Mouse (Mus musculus) testis, adult 2 months (tissue): ENCODE data around the gene Nif3l1. TPM values are rescaled to one million over a fixed set of nuclear protein-coding genes. Genes with fewer than 3 reads are reported as not detected.

ENCODE experiments used
- H3K27ac ChIP-seq: fragments of 200-500 bp; 2 replicates; pipeline ENCODE4 v1.5.1; 2012; ENCODE audit warnings: low read depth, low read length; ENCODE audit not compliant: control insufficient read depth, insufficient read depth
- H3K27me3 ChIP-seq: fragments of 200-500 bp; 2 replicates; pipeline ENCODE4 v1.6.1; 2012; ENCODE audit warnings: mild to moderate bottlenecking, low read length, moderate library complexity; ENCODE audit not compliant: control insufficient read depth, insufficient read depth
- H3K36me3 ChIP-seq: fragments of 200-500 bp; 2 replicates; pipeline ENCODE4 v1.6.1; 2012; ENCODE audit warnings: mild to moderate bottlenecking, low read length; ENCODE audit not compliant: control insufficient read depth, insufficient read depth
- H3K4me1 ChIP-seq: fragments of 200-500 bp; 2 replicates; pipeline ENCODE4 v1.6.1; 2012; ENCODE audit warnings: low read length; ENCODE audit not compliant: control insufficient read depth, insufficient read depth
- H3K4me3 ChIP-seq: fragments of 200-500 bp; 2 replicates; pipeline ENCODE4 v1.5.1; 2012; ENCODE audit warnings: low read depth, mild to moderate bottlenecking, low read length, moderate library complexity, mixed read lengths; ENCODE audit not compliant: control insufficient read depth
- CTCF ChIP-seq: fragments of 200-500 bp; IDR thresholded peaks from 2 replicates; pipeline ENCODE4 v1.5.1; 2012; ENCODE audit warnings: low read depth, mild to moderate bottlenecking, inconsistent platforms, low read length, moderate library complexity; ENCODE audit not compliant: control insufficient read depth, insufficient read depth, insufficient replicate concordance
- POLR2A ChIP-seq: fragments of 200-500 bp; IDR thresholded peaks from 2 replicates; pipeline ENCODE4 v1.6.1; 2012; ENCODE audit warnings: low read depth, mild to moderate bottlenecking, inconsistent platforms, low read length, moderate library complexity; ENCODE audit not compliant: control insufficient read depth
- polyA plus RNA-seq: library from polyadenylated mRNA; depleted of rRNA; stranded (reverse); fragments of >200 nt; gene quantifications from 2 replicates; pipeline ENCODE4 v1.2.3, GENCODE M21; 2012; rRNA removed

Nif3l1 gene
- polyA plus RNA-seq: 8.0 and 8.3 TPM in 2 replicates

DNA sequence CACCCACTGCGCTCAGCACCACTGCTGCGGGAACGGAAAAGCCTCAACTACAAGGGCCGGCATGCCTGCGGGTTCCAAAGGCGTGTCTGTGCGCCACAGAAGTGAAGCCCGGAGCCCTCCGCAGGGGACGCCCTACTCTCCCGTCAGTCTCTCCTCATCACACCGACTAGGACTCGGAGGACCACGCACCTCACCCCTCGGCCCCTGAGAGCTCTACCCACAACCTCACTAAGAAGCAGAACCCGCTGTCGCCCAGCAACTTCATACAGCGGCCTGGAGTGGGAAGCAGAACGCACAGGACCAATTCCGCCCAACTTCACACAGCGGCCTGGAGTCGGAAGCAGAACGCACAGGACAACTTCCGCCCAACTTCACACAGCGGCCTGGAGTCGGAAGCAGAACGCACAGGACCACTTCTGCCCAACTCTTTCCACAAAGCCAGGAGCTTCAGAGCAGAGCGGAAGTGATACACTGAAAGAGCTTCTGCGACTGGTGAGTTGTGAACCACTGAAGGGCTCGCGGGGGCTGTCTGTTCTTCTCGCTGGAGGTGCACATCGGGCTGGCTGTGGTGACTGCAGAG lies at the start of gene Nif3l1, which contains the start of gene Ppil3:
Gene Nif3l1, plus strand, starts transcription at position 9 of the 580 bp plus-strand sequence.
Gene Ppil3, minus strand, starts transcription at position 344 of the 580 bp plus-strand sequence.
- no peaks in the 10 kb centered on the region for H3K36me3 ChIP-seq
- H3K4me3 ChIP-seq: peak within 1 kb of the TSS; percentile 94
- TF ChIP-seq CTCF: no peak
- peak; percentile 75; the same call in 1 of the 2 replicates for TF ChIP-seq POLR2A
- H3K4me1 ChIP-seq: peaks cover 3% of the 10 kb centered on the region
- H3K27me3 ChIP-seq: no peaks in the 10 kb centered on the region
- H3K27ac ChIP-seq: peak within 1 kb of the TSS; percentile 91

DNA sequence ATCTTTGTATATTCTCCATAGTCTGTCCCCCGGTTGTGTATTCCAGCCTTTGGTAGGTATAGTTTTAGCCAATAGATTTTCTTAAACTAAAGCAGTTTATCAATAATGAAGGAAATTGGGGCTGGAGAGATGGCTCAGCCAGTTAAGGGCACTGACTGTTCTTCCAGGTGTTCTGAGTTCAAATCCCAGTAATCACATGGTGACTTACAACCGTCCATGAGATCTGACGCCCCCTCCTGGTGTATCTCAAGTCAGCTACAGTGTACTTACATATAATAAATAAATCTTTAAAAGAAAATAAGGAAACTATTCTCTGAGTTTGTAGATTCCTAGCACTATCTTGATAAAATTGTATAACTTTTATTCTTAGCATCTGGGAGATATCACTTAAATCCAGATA lies 49.6 kb upstream of the Nif3l1 start:
- TF ChIP-seq POLR2A: no peak
- no peak for TF ChIP-seq CTCF
- no peaks in the 10 kb centered on the region for H3K27me3 ChIP-seq
- no peak overlapping the region for H3K4me3 ChIP-seq
- H3K4me1 ChIP-seq: peaks cover 2% of the 10 kb centered on the region
- H3K27ac ChIP-seq: no peak overlapping the region
- H3K36me3 ChIP-seq: no peaks in the 10 kb centered on the region; the same call in 1 of the 2 replicates

DNA sequence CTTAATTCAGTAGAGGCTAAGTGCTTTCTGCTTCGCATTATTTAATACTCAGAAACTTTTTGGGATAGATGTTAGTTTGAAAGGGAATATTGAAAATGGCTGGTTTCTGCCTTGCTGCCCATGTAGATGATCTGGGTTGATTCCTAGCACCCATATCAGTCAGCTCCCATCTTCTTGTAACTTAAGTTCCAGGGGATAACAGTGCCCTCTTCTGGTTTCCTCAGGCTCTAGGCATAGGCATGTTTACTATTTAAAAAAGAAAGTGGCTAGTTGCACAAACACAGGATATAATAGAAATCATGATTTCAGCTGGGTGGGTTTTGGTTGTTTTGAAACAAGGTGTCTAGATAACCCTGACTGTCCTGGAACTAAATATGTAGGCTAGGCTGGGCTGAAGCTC lies 48.8 kb upstream of the Nif3l1 start:
- TF ChIP-seq CTCF: no peak
- Histone ChIP-seq H3K4me1 (peaks cover 2% of the 10 kb centered on the region), H3K4me3 (no peak overlapping the region), H3K36me3 (no peaks in the 10 kb centered on the region; the same call in 1 of the 2 replicates), H3K27ac (no peak overlapping the region), H3K27me3 (no peaks in the 10 kb centered on the region)

DNA sequence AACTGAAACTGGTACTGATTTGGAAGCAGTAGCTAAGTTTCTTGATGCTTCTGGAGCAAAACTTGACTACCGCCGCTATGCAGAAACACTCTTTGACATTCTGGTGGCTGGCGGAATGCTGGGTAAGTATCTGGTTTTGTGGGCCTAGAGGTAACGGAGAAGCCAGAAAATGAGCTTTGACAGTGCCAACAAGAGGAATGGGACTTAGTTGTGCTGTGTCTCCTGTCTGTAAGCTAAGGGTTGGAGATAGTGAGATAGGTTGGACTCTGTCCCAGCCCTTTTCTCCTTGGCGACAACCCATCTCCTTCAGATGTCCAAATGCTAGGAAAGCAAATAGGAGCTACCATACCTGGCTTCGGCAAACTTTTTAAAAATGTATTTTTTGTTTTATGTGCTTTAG lies 47.2 kb upstream of the Nif3l1 start:
- TF ChIP-seq CTCF (no peak), POLR2A (no peak)
- no peak overlapping the region for H3K27ac ChIP-seq
- no peak overlapping the region for H3K4me3 ChIP-seq
- no peaks in the 10 kb centered on the region for H3K27me3 ChIP-seq
- no peaks in the 10 kb centered on the region; the same call in none of the 2 replicates for H3K36me3 ChIP-seq
- H3K4me1 ChIP-seq: no peaks in the 10 kb centered on the region

DNA sequence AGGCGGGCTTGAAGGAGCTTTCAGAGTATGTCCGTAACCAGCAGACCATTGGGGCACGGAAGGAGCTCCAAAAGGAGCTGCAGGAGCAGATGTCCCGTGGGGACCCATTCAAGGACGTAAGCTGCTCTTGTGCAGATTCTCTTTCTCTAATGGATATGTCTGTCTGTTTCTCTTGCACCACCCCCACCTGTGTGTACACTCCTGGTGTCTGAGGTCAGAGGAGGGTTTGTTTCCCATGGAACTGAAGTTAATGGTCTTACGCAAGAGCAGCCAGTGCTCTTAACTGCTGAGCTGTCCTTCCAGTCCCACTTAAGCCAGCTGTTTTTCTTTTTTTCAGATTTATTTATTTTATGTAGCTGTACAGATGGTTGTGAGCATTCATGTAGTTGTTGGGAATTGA lies 43.6 kb upstream of the Nif3l1 start:
- H3K27ac ChIP-seq: no peak overlapping the region
- no peaks in the 10 kb centered on the region for H3K27me3 ChIP-seq
- H3K36me3 ChIP-seq: peaks cover 1% of the 10 kb centered on the region
- no peak for TF ChIP-seq CTCF
- no peak for TF ChIP-seq POLR2A
- no peak overlapping the region for H3K4me3 ChIP-seq
- no peaks in the 10 kb centered on the region for H3K4me1 ChIP-seq

DNA sequence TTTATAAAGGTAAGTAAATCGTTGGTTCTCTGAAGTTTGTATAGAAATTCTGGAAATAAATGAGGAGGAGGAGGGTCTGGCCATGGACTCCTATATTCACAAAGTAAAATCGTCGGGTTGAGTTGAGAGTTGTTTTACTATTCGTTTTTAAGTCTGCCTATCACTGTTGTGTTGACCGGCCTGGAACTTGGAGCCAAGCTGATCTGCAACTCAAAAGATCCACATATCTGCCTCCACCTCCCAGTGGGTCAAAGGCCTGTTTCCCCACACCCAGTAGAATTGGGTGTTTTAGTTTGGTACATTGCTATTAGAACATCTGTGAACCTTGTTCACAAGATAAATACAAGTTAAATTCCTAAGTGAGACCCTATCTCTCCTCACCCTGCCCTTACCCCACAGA lies 41.2 kb upstream of the Nif3l1 start:
- Histone ChIP-seq H3K36me3 (peaks cover 1% of the 10 kb centered on the region), H3K4me3 (no peak overlapping the region), H3K4me1 (no peaks in the 10 kb centered on the region), H3K27ac (no peak overlapping the region), H3K27me3 (no peaks in the 10 kb centered on the region)
- TF ChIP-seq POLR2A (no peak), CTCF (no peak)

DNA sequence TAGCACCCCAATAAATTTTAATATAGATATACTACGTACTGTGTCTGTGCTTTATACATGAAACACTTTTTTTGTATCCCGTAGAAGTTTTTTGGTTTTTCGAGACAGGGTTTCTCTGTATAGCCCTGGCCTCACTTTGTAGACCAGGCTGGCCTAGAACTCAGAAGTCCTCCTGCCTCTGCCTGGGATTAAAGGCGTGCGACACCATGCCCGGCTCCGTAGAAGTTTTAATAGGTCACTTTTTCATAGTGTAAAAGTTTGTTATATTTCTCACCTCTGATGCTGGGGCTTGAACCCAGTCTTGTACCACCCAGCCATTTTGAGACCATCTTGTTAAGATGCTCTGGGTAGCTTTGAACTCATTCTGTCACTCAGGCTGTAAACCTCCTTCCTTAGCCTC lies 37.6 kb upstream of the Nif3l1 start:
- TF ChIP-seq POLR2A (no peak), CTCF (no peak)
- H3K36me3 ChIP-seq: peaks cover 1% of the 10 kb centered on the region
- no peaks in the 10 kb centered on the region for H3K27me3 ChIP-seq
- H3K4me1 ChIP-seq: no peaks in the 10 kb centered on the region
- no peak overlapping the region for H3K27ac ChIP-seq
- no peak overlapping the region for H3K4me3 ChIP-seq
